Mouse (Mus musculus) embryonic facial prominence, embryonic 10.5 days (tissue): Measurements from ENCODE around the gene Ccdc146. TPM values are rescaled to one million over a fixed set of nuclear protein-coding genes. Genes with fewer than 3 reads are reported as not detected.
"Not testable (repeated sequence)": the region's sequence is repeated elsewhere in the genome, so short reads cannot be mapped to it uniquely, and the experiment has no call there.

ENCODE experiments used
- DNase-seq: peaks from one replicate; pipeline ENCODE4 v3.0.0-alpha.2; 2017; ENCODE audit warnings: low spot score
- H3K27ac ChIP-seq: fragments of 300-500 bp; sonication (generic); replicated peaks from 2 replicates; pipeline ENCODE4 v1.5.1; 2016; ENCODE audit warnings: mild to moderate bottlenecking
- H3K27me3 ChIP-seq: fragments of 300-500 bp; sonication (generic); replicated peaks from 2 replicates; pipeline ENCODE4 v1.6.1; 2016; ENCODE audit warnings: low read depth, mild to moderate bottlenecking; ENCODE audit not compliant: poor library complexity, severe bottlenecking
- H3K36me3 ChIP-seq: fragments of 300-500 bp; sonication (generic); replicated peaks from 2 replicates; pipeline ENCODE4 v1.6.1; 2016; ENCODE audit warnings: mild to moderate bottlenecking, moderate library complexity
- H3K4me1 ChIP-seq: fragments of 300-500 bp; sonication (generic); 2 replicates; pipeline ENCODE4 v1.6.1; 2016
- H3K4me3 ChIP-seq: fragments of 300-500 bp; sonication (generic); 2 replicates; pipeline ENCODE4 v1.5.1; 2016; ENCODE audit warnings: mild to moderate bottlenecking, moderate library complexity
- H3K9me3 ChIP-seq: fragments of 300-500 bp; sonication (generic); 2 replicates; pipeline ENCODE4 v1.6.1; 2016; ENCODE audit warnings: mild to moderate bottlenecking
- WGBS: fragments of 180-500 bp; shearing (Covaris S2); methylation state at CpG from one replicate; pipeline ENCODE4 v1.1.7; 2016; 5-methylcytosine and 5-hydroxymethylcytosine counted together
- polyA plus RNA-seq: library from polyadenylated mRNA; unstranded; fragments of >200 nt; fragmentation: Nextera tagmentation; extraction: Ambion mirVana; gene quantifications from 2 replicates; pipeline ENCODE4 v1.2.1, GENCODE M21; 2016

The Ccdc146 gene
- polyA plus RNA-seq, 1 experiment from 2014 or later, result not detected

- Histone ChIP-seq H3K27ac (no peak overlapping the region), H3K27me3 (no peaks in the 10 kb centered on the region), H3K4me1 (no peaks in the 10 kb centered on the region), H3K4me3 (no peak overlapping the region), H3K36me3 (no peaks in the 10 kb centered on the region), H3K9me3 (no peaks in the 10 kb centered on the region)
- no peak for DNase-seq
- 94% methylated on average over 3 of the region's 3 CpGs for WGBS
Measured at GRCm38 (mm10) chr5:21300058-21300457, 124.4 kb downstream of the Ccdc146 start.

GRCm38 (mm10) chr5:21299076-21299755, 125.3 kb downstream of the Ccdc146 start:
- no peak for DNase-seq

DNA sequence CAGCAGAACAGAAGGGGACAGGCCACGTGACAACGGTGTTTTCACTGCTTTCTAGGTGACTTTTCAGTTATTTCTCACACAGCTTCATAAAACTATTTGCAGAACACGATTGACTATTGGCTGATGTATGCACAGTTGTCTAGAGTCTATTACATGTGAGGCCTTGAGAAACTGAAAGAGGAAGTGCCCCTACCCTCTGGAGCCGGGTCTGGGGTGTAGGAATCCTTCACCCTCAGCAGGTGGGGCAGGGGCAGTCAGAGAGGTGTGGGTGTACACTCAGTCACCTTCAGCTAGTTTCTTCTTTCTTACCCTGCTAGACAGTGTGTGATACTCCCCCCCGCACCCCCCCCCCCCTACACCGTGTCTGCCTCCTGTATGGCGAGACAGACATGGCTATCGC, 128.8 kb downstream of the Ccdc146 start:
- no peak for DNase-seq
- Histone ChIP-seq H3K4me3 (no peak overlapping the region), H3K4me1 (no peaks in the 10 kb centered on the region), H3K9me3 (no peaks in the 10 kb centered on the region), H3K27ac (no peak overlapping the region), H3K36me3 (no peaks in the 10 kb centered on the region), H3K27me3 (no peaks in the 10 kb centered on the region)
- 92% methylated on average over 8 of the region's 8 CpGs for WGBS

More at GRCm38 (mm10) chr5:21299076-21299755, 125.3 kb downstream of the Ccdc146 start:
- no peak overlapping the region for H3K27ac ChIP-seq
- H3K9me3 ChIP-seq, result no peaks in the 10 kb centered on the region
- H3K27me3 ChIP-seq, result no peaks in the 10 kb centered on the region
- H3K36me3 ChIP-seq, result no peaks in the 10 kb centered on the region
- no peak overlapping the region for H3K4me3 ChIP-seq
- WGBS, result 80% methylated on average over 21 of the region's 21 CpGs
- H3K4me1 ChIP-seq, result no peaks in the 10 kb centered on the region

- WGBS, result 89% methylated on average over 8 of the region's 8 CpGs
- DNase-seq, result no peak
- Histone ChIP-seq H3K27ac (no peak overlapping the region), H3K9me3 (no peaks in the 10 kb centered on the region), H3K4me1 (no peaks in the 10 kb centered on the region), H3K27me3 (no peaks in the 10 kb centered on the region), H3K36me3 (no peaks in the 10 kb centered on the region), H3K4me3 (no peak overlapping the region)
Measured at GRCm38 (mm10) chr5:21290594-21290993, 133.9 kb downstream of the Ccdc146 start.

DNA sequence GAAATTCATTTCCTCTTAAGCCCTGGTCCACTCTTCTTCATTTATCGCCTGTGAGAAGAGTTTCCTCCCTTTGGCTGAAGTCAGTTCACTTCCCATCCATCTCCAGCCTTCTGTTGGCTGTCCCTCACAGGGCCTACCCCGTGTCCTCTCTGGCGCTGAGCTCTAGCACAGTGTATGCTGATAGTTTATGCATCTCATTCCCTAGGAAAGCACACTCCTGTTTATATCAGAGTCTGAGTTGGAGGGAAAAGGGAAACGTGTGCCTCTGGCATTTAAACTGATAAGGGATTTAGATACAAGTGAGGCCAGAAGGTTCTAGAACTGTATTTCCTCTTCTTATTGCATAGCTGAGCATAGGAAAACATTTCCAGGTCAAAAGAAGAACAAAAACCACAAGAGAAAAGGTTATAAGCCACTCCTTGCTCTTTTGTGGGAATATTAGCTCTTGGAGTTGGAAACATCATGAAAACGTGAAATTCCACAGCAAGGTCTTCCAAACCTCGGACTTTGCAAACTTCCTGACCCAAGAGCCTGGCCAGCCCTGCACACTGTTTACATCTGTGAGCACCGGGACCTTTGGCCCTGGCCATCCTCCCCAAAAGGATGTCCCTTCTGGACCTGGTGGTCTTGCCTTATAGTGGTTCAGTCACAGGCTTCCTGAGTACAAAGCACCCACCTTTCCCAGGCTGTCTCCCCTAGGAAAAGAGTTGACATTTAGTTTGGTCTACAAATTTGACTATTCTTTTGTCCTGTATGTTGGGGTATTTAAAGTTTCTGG, 135.6 kb downstream of the Ccdc146 start:
- WGBS, result 83% methylated on average over 7 of the region's 7 CpGs
- Histone ChIP-seq H3K9me3 (no peaks in the 10 kb centered on the region), H3K4me1 (no peaks in the 10 kb centered on the region), H3K36me3 (no peaks in the 10 kb centered on the region), H3K27ac (no peak overlapping the region), H3K27me3 (no peaks in the 10 kb centered on the region), H3K4me3 (no peak overlapping the region)
- no peak for DNase-seq

DNA sequence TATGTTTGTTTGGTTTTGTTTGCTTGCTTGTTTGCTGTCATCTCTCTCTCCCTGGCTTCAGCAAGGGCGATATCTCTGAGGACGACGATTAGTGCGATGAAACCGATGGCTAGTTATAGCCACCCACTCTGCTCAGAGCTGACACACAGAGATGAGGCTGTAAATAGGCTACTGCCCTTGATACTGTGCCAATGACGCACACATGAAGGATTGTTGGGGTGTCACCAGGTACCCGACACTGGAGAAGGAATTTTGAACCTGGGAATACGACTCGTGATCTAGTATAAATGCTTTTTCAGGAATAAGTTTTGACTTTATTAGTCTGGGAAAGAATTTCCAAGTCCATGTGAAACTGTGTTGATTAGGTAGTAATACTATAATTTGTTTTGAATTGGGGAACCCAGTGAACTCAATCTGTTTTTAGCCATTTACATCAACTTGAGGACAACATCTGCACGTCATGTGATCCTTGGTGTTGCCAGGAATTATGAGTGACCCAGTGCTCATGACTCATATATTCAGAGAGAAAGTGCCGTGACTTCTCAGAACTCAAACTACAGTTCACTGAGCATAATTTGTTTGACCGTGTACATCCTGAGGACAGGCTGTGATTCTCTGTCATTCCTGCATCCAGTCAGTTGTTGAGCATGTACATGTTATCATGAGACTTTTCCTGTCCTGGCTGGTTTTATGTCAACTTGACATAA, 141.0 kb downstream of the Ccdc146 start:
- H3K4me1 ChIP-seq, result no peaks in the 10 kb centered on the region

DNA sequence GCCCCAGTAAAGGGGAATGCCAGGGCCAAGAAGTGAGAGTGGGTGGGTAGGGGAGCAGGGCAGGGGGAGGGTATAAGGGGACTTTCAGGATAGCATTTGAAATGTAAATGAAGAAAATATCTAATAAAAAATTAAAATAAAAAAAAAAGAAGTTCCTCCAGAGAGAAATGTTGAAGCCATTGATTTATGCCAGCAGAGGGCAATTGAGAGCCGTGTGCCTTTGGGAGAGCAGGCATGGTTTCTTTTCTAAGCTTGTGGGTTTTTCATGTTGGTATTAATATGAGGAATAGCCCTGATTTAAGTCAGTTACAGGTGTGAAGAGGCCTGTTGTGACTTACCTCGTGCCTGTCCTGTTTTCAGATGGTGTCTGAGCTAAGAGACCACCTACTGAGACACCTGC, 146.8 kb downstream of the Ccdc146 start:
- WGBS, result 52% methylated on average over 2 of the region's 2 CpGs
- DNase-seq, H3K36me3 ChIP-seq, H3K27ac ChIP-seq, H3K9me3 ChIP-seq, H3K27me3 ChIP-seq, H3K4me3 ChIP-seq, H3K4me1 ChIP-seq: not testable (repeated sequence)

More for the DNA sequence above, 141.0 kb downstream of the Ccdc146 start:
- DNase-seq, result no peak
- Histone ChIP-seq H3K9me3 (no peaks in the 10 kb centered on the region), H3K4me3 (no peak overlapping the region), H3K27me3 (no peaks in the 10 kb centered on the region), H3K27ac (no peak overlapping the region), H3K36me3 (no peaks in the 10 kb centered on the region)
- 91% methylated on average over 12 of the region's 12 CpGs for WGBS

DNA sequence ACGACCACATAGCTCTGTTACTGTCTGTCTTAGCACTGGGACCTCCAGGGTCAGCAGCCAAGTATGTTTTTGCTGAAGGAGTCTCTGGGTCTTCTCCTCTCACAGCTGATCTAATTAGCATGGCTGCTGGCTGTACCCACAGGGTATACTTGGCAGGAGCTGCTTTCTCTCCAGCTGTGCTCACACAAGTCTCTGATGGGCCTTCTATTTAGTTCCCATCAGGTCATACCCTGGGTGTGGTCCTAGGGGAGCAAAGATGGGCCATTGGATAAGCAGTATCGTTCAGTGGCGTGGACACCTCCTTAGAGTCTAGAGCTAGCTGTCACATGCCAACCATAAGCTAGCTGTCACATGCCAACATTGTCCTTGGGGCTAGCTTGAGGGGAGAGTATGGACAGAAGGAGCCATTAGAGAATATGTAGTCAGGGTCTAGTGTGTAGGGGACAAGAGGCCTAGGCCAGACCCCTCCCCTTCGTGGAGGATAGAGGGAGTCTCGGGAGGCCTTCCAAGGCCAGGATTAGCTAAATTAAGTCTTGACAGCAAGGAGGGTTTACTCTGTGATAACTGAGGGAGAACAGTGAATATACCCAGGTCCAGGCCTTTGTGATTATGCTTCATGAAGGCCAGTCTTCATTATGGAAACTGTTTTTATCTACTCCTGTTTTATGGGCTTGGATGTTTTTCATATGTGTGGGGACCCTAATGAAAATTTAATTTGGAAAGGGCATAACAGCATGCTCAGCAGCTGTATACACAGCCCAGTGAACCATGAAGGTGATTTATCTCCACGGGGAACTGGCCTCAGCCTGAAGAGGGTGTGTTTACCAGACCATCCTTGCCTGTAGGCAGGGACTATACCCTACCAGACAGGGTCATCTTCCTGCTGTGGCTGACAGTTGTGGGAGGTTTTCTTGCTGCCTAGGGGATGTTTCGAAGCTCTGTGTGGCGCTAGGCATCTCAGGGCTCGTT, 152.8 kb downstream of the Ccdc146 start:
- no peaks in the 10 kb centered on the region for H3K9me3 ChIP-seq
- no peaks in the 10 kb centered on the region for H3K27me3 ChIP-seq
- WGBS, result 54% methylated on average over 9 of the region's 9 CpGs
- no peak overlapping the region for H3K4me3 ChIP-seq
- H3K27ac ChIP-seq, result peak overlapping the region; percentile 14; the same call in 1 of the 2 replicates
- DNase-seq, result no peak
- no peaks in the 10 kb centered on the region for H3K36me3 ChIP-seq
- H3K4me1 ChIP-seq, result peaks cover 7% of the 10 kb centered on the region

DNA sequence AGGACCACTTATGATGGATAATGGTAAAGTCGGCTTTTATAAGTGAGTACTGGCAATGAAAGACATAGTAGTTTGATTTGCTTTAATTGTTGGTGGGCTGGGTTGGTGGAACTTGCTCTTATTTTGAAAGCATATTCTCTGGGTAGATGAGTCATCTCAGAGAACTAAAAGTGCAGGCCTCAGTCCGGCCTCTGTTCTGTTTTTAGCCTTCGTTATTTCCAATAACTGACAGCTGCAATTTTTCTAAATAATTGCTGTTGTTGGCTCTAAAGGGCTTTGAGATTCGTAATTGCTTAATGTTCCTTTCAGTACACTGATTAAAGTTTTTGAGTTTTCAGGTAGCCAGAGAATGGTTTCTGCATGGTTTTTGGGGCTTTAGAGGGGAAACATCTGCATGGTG, 153.7 kb downstream of the Ccdc146 start:
- Histone ChIP-seq H3K4me3 (no peak overlapping the region), H3K4me1 (peaks cover 7% of the 10 kb centered on the region)
- 82% methylated on average over 4 of the region's 4 CpGs for WGBS

DNA sequence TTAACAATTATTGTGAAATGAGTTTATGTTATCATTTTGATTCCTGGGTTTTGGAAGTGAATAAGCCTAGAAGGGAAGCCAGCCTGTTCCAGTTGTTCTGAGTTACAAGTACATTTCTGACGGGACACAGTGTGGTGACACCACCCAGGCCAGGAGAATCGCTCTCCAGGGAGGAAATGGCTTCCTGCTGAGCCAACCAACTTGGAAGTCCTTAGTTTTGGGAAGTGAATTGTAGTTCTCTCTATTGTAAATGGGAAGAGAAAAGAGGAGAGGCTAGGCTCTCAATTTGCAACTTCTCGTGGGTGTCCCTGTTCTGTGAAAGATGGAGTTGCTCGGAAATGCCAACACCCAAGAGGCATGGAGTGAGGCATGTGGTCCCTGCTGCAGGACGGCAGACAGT, 155.0 kb downstream of the Ccdc146 start:
- H3K27me3 ChIP-seq, result no peaks in the 10 kb centered on the region
- 84% methylated on average over 5 of the region's 5 CpGs for WGBS
- H3K4me1 ChIP-seq, result peaks cover 7% of the 10 kb centered on the region
- H3K27ac ChIP-seq, result no peak overlapping the region
- no peak for DNase-seq
- no peaks in the 10 kb centered on the region for H3K36me3 ChIP-seq
- H3K4me3 ChIP-seq, result no peak overlapping the region
- H3K9me3 ChIP-seq, result no peaks in the 10 kb centered on the region

More for the DNA sequence above, 153.7 kb downstream of the Ccdc146 start:
- H3K36me3 ChIP-seq, result no peaks in the 10 kb centered on the region
- no peaks in the 10 kb centered on the region for H3K27me3 ChIP-seq
- H3K9me3 ChIP-seq, result no peaks in the 10 kb centered on the region
- no peak for DNase-seq
- no peak overlapping the region for H3K27ac ChIP-seq

DNA sequence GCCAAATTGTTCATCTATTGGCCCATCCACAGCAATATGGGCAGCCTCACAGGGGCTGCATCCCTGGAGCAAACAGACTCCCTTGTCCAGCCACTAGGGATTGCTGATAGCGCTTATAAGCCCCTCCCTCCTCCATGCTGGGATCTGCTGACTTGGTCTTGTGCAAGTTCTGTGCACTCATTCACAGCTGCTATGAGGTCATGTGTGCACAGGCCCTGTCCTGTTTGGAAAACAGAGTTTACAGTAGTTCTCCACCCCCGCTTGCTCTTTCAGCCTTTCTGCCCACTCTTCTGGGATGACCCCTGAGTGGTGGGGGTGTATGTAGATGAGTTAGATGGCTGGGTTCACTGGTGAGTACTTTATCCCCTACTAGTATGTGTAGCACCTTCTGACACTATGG, 157.4 kb downstream of the Ccdc146 start:
- no peaks in the 10 kb centered on the region for H3K27me3 ChIP-seq
- no peaks in the 10 kb centered on the region for H3K9me3 ChIP-seq
- no peaks in the 10 kb centered on the region for H3K36me3 ChIP-seq
- no peak overlapping the region for H3K27ac ChIP-seq
- no peak for DNase-seq
- peaks cover 23% of the 10 kb centered on the region for H3K4me1 ChIP-seq
- WGBS, result 76% methylated on average over 2 of the region's 2 CpGs
- no peak overlapping the region for H3K4me3 ChIP-seq

DNA sequence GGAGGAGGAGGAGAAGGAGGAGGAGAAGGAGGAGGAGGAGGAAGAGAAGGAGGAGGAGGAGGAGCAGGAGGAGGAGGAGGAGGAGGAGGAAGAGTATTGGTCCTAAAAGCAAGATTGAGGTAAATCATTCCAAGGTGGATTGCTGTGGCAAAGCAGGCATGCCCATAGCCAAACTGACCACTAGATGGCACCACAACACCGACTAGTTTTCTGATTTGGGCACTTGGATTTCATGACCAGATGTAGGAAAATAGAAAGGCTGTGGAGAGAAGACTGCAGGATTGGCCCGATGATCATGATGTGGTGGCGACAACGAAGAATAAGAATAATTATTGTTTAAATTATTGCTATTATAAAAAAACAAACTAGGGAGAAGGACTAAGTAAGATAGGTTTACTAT, 159.4 kb downstream of the Ccdc146 start:
- Histone ChIP-seq H3K27me3 (no peaks in the 10 kb centered on the region), H3K4me3 (no peak overlapping the region), H3K27ac (no peak overlapping the region), H3K4me1 (peaks cover 35% of the 10 kb centered on the region), H3K9me3 (no peaks in the 10 kb centered on the region), H3K36me3 (no peaks in the 10 kb centered on the region)
- 35% methylated on average over 4 of the region's 4 CpGs for WGBS
- peak; percentile 86 for DNase-seq
